Mouse (Mus musculus) brain, embryonic 14.5 days (tissue): ENCODE measurements at regions not wholly inside any gene's neighbourhood (a gene's known extent, or its start where the extent isn't known, plus 50 kb on each side); places are given as distances from the start of the nearest gene placed in this dataset.

ENCODE experiments used
- DNase-seq: peaks from one replicate; pipeline ENCODE4 v3.0.0-alpha.2; 2011; ENCODE audit warnings: low read depth
- CTCF ChIP-seq: fragments of 200-500 bp; IDR thresholded peaks from 2 replicates; pipeline ENCODE4 v1.5.1; 2012; ENCODE audit warnings: inconsistent platforms, mild to moderate bottlenecking, moderate library complexity, borderline replicate concordance; ENCODE audit not compliant: insufficient read depth, insufficient read length; ENCODE audit errors: extremely low read depth
- POLR2A ChIP-seq: fragments of 200-500 bp; IDR thresholded peaks from 2 replicates; pipeline ENCODE4 v1.6.1; 2012; ENCODE audit warnings: mild to moderate bottlenecking, inconsistent platforms, borderline replicate concordance; ENCODE audit not compliant: poor library complexity, insufficient read depth, insufficient read length, severe bottlenecking; ENCODE audit errors: extremely low read depth

DNA sequence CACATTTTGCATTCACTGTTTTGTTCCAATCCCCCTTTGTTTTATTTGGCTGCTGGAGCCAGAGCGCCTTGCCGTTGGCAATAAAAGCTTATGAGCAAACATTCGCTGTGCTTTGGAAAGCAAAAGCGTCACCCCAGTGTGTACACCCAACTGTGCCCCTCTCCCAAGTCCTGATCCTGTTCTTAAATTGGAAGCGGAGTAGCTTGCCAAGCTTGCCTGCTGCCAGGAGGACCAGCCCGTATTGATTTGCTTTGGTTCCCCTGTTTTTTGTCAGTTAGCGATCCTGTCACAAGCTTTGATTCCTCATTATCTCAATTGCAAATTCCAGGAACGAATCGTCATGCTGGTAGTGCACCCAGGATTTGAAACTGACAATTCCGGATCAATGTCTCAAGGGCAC is 917.5 kb downstream of the Olfm4 start:
- no peak for TF ChIP-seq POLR2A
- TF ChIP-seq CTCF = no peak
- peak; percentile 95 for DNase-seq

DNA sequence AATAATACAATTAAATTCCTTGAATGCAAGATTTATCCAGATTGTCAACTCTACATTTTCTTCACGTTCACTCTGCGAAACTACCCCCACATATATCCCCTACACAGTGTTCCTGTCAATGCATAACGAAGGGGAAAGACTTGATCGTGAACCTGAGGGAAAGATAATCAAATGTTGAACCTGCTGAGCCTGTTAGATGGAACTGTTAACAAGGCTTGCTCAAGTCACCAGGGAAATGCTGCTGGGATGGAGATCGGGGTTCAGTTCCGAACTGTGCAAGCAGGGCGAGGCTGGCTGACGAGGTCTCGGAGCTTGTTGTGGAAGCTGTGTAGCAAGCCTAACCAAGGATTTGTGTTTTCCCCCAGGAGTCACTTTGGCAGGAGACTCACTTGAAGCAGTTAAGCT is 917.9 kb downstream of the Olfm4 start:
- peak; percentile 80 for DNase-seq
- TF ChIP-seq CTCF (no peak), POLR2A (no peak)

DNA sequence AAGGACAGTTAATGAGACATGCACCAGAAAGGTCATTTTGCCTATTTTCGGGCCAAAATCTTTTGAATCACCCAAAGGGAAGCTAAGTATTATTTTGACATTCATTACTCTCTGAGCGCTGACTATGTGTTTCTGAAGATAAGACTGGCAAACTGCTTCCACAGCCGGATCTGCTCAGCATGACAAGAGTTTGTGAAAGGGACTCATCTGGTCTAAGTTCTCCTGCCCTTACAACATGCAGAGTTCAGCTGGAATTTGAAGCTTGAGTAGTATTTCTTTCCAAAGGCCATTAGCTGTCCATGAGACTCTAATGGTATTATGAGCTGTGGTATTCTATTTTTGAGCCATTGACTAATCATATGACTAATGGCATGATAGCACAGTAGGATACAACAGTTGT is 932.1 kb downstream of the Olfm4 start:
- no peak for TF ChIP-seq CTCF
- no peak for TF ChIP-seq POLR2A
- no peak for DNase-seq

DNA sequence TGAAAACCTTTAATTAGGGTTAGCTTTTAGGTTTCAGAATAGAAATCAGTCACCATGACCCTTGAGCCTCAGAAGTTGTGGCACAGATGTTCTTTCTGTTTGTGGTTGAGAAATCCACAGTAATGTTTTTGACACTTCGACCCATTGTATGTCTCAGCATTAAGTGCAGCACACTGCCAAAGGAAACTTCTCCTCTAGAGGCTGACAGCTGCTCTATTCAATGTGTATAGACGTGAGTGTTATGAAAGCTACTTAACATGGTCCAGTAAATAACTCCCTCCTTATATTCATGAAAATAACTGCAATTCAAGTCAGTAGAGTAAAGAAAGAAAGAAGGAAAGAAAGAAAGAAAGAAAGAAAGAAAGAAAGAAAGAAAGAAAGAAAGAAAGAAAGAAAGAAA is 939.9 kb downstream of the Olfm4 start:
- peak; percentile 31 for DNase-seq
- no peak for TF ChIP-seq POLR2A
- TF ChIP-seq CTCF = no peak

DNA sequence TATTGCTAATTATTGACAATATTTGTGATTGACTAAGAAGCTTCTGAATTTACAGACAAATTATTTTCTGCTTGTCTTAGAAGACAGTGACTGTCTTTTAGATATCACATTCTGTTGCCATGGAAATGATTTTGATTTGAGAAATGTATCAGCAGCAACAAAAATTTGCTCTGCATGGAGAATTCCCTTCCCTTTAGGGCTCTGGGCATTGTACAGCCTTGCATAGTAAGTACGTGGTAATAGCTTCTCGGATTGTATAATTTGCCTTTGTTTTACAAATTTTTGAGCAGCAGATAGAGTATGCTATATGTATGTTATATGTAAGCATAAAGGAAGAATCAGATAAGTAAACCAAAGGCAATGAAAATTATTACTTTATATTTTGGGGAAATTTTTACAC is 976.1 kb downstream of the Olfm4 start:
- TF ChIP-seq POLR2A (no peak), CTCF (no peak)
- peak; percentile 61 for DNase-seq

DNA sequence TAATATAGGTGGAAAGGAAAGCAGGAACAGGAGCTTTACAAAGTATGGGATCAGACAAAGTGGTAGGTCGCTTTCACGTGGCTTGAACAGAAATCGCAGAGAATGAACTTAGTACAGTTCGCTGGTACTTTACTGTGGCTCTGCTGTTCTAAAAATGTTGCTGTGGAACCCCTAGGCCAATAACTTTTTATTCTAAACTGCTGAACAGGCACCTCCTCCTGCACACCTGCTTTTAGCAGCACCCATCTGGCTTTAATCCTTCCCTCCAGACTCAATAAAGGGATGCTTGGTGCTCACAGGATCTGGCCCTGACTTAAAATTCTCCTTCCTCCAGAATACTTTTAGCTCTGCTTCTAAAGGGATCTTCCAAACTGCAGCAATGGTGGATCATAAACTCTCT is 991.9 kb downstream of the Olfm4 start:
- TF ChIP-seq POLR2A = no peak
- no peak for TF ChIP-seq CTCF
- DNase-seq = no peak

DNA sequence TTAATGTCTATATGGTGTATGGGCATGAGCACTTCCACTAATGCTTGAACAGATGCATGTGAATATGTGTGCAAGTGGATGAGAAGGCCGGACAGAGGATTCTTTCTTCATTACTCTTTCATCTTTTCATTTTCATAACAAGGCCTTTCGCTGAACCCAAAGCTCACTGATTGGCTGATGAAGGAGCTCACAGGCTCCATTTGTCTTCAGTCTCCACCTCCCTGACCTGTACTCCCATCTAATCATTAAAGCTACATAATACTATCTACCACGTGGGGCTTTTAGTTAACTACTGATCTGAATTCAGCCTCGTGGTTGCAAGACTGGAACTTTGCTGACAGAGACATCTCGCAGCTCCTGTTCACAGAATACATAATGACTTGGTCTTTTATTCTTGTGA is 992.8 kb downstream of the Olfm4 start:
- TF ChIP-seq POLR2A = no peak
- no peak for TF ChIP-seq CTCF
- no peak for DNase-seq

DNA sequence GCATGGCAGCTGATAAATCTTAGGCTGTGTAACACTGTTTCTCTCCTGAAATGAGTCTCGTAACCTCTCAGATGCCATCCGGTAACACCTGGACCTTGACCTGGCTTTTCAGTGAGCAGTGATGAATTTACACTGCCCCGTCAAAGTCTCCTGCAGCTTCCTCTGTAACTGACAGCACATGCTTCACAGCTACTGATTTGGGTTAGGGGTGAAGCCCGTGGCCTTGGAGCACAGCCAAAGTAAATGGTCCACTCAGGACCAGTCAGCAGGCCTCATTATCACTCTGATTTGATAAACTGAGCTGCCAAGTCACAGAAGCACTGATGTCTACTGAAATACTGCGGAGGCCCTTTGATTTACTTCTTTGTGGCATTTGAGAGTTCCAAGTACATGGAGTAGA is 995.6 kb downstream of the Olfm4 start:
- no peak for TF ChIP-seq POLR2A
- TF ChIP-seq CTCF = no peak
- DNase-seq = peak; percentile 39

DNA sequence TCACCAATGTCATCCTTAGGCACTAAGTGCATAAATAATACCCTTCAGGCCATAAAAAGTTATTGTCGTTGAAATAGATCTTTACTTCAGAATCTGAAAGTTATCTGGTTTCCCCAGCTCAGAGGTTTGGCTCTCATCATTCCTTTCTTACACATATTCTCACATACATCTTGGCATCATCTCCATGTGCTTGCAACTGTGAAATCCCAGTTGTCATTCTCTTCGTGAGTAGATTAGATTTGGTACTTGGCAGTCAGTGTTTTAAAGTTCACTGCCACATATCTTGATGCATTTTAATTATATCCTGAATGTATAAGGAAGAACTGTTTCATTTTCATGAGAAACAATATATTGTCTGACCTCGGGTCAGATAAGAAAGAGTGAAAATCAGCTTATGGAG is 1006.3 kb downstream of the Olfm4 start:
- TF ChIP-seq POLR2A (no peak), CTCF (no peak)

DNA sequence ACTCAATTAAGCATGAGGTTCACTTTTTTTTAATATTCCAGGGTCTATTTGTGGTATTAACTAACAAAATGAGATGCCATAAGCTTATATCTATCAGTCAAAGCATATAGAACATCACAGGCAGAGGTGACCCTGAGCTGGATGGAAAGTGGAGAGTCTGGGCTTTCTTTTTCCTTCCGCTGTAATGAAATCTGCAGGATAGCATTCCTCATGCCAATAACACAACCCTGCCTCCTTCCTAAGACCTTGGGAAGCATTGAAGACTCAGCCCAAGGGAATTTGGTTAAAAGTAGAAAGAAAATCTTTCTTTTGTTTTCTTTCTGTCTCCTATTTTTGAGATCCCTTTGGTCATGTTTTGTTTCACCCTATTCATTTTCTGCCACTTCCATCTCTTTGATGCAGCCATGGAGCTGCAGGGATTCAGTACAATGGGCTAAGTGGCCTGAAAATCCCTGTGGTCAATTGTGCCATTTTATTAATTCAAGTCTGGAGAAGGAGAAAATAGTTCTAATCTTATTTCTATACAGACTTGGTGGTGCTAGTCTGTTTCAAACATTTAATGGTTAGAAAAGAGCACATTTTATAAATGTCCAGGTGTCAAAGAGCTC is 1006.9 kb downstream of the Olfm4 start:
- TF ChIP-seq POLR2A (no peak), CTCF (no peak)
- DNase-seq = peak; percentile 40

More for the DNA sequence above, 1006.3 kb downstream of the Olfm4 start:
- peak; percentile 60 for DNase-seq

GRCm38 (mm10) chr14:80999030-80999429 is 1015.1 kb downstream of the Olfm4 start:
- TF ChIP-seq CTCF = no peak
- TF ChIP-seq POLR2A = no peak
- no peak for DNase-seq

DNA sequence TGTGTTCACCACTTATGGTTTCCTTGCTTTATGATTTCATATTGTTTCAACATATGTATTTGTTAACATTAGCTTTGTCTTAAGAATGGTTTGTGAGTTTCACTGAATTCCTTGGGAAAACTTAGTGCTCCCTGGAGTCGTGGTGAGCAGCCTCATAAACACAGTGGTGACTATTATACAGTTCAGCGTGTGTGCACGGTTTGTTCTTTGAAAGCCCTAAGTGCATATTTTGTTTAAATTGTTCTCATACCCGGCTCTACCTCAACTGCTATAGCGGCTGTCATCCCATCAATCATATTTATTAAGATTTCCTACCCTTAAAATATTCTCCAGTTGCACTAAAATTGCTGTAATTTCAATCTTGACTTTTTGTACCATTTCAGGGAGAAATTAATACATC is 1029.3 kb downstream of the Olfm4 start:
- no peak for DNase-seq

More for the DNA sequence above, 1029.3 kb downstream of the Olfm4 start:
- TF ChIP-seq POLR2A (no peak), CTCF (no peak)
